Mouse (Mus musculus): ENCODE measurements around the gene Gm1123. TPM values are rescaled to one million over a fixed set of nuclear protein-coding genes. Genes with fewer than 3 reads are reported as not detected.
A peak's percentile ranks its signal among the peaks of the same experiment; 100 is the strongest.

The Gm1123 gene
- polyA plus RNA-seq, 1 experiment from 2014 or later: 0.13 TPM

- no peak for ATAC-seq (ENCODE audit: low FRiP score, low read depth)
- Histone ChIP-seq H3K4me2 (no peak overlapping the region), H3K36me3 (peaks cover 31% of the 10 kb centered on the region), H3K9ac (no peak overlapping the region), H3K4me3 (no peak overlapping the region), H3K4me1 (replicated peaks) (no peaks in the 10 kb centered on the region), H3K27me3 (no peaks in the 10 kb centered on the region), H3K27ac (replicated peaks) (no peak overlapping the region), H3K9me3 (no peaks in the 10 kb centered on the region)
- WGBS: 95% methylated on average over 4 of the region's 4 CpGs
Measured at GRCm38 (mm10) chr9:99042641-99043040, 7.1 kb upstream of the Gm1123 start.

DNA sequence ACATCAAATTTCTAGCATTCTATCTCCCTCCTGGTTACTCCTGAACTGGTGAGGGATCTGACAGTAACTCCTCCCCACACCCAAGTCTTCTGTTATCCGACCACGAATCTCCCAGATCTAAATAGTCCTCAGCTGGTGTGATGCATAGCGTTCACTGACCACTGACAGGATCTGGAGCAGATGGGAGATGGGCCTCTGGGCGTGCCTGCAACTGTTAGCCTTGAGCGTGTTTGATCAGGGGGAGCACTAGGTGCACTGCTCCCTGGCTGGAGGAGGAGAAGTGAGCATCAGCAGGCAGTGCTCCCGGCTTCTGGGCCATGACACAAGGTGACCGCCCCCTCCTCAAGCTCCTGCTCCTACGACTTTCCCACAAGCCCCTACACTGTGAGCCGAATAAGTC is 6.5 kb upstream of the Gm1123 start:
- no peak overlapping the region for H3K9ac ChIP-seq
- no peaks in the 10 kb centered on the region for H3K9me3 ChIP-seq
- H3K27me3 ChIP-seq: no peaks in the 10 kb centered on the region
- ATAC-seq (ENCODE audit: low FRiP score, low read depth): no peak
- no peak overlapping the region for H3K4me2 ChIP-seq
- peaks cover 31% of the 10 kb centered on the region for H3K36me3 ChIP-seq
- 79% methylated on average over 9 of the region's 9 CpGs for WGBS
- H3K4me1 ChIP-seq (replicated peaks): no peaks in the 10 kb centered on the region
- no peak overlapping the region for H3K4me3 ChIP-seq
- H3K27ac ChIP-seq (replicated peaks): no peak overlapping the region

GRCm38 (mm10) chr9:99034111-99034510 is 1.4 kb downstream of the Gm1123 start:
- WGBS: 78% methylated on average over 8 of the region's 8 CpGs
- Histone ChIP-seq H3K9ac (no peak overlapping the region), H3K27me3 (no peaks in the 10 kb centered on the region), H3K4me3 (no peak overlapping the region), H3K4me1 (replicated peaks) (no peaks in the 10 kb centered on the region), H3K4me2 (no peak overlapping the region), H3K9me3 (no peaks in the 10 kb centered on the region), H3K27ac (replicated peaks) (no peak overlapping the region), H3K36me3 (no peaks in the 10 kb centered on the region; the same call in 1 of the 2 replicates)
- ATAC-seq (ENCODE audit: low FRiP score, low read depth): no peak

- Histone ChIP-seq H3K9ac (no peak overlapping the region), H3K27ac (replicated peaks) (no peak overlapping the region), H3K4me2 (no peak overlapping the region), H3K4me3 (no peak overlapping the region), H3K27me3 (no peaks in the 10 kb centered on the region), H3K9me3 (no peaks in the 10 kb centered on the region), H3K36me3 (no peaks in the 10 kb centered on the region), H3K4me1 (replicated peaks) (no peaks in the 10 kb centered on the region)
- ATAC-seq (ENCODE audit: low FRiP score, low read depth): no peak
- 83% methylated on average over 8 of the region's 8 CpGs for WGBS
Measured at GRCm38 (mm10) chr9:99032031-99032430, 3.5 kb downstream of the Gm1123 start.

- H3K27me3 ChIP-seq: no peaks in the 10 kb centered on the region
- no peak overlapping the region for H3K9ac ChIP-seq
- no peak for ATAC-seq (ENCODE audit: low FRiP score, low read depth)
- H3K36me3 ChIP-seq: no peaks in the 10 kb centered on the region
- H3K4me3 ChIP-seq: no peak overlapping the region
- 89% methylated on average over 4 of the region's 4 CpGs for WGBS
- no peak overlapping the region for H3K27ac ChIP-seq (replicated peaks)
- no peaks in the 10 kb centered on the region for H3K4me1 ChIP-seq (replicated peaks)
- no peak overlapping the region for H3K4me2 ChIP-seq
- no peaks in the 10 kb centered on the region for H3K9me3 ChIP-seq
Measured at GRCm38 (mm10) chr9:99021751-99022150, 13.8 kb downstream of the Gm1123 start.

DNA sequence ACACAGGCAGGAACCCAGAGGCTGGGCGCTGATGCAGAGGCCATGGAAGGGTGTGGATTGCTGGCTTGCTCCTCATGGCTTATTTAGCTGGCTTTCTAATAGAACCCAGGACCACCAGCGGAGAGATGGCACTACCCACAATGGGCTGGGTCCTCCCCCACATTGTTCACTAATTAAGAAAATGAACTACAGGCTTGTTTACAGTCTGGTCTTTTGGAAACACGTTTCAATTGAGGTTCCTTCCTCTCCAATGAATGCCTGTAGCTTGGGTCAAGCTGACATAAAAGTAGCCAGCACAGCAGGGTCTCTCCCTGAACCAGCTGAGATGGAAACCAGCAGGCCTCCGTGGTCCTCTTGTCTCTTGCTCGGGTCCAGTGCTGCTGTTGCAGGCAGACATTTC is 14.3 kb downstream of the Gm1123 start:
- WGBS: 24% methylated on average over 5 of the region's 5 CpGs
- no peaks in the 10 kb centered on the region for H3K36me3 ChIP-seq
- no peak overlapping the region for H3K4me2 ChIP-seq
- H3K4me3 ChIP-seq: no peak overlapping the region
- no peaks in the 10 kb centered on the region for H3K9me3 ChIP-seq
- no peaks in the 10 kb centered on the region for H3K4me1 ChIP-seq (replicated peaks)
- no peaks in the 10 kb centered on the region for H3K27me3 ChIP-seq
- no peak overlapping the region for H3K9ac ChIP-seq
- ATAC-seq (ENCODE audit: low FRiP score, low read depth): no peak
- H3K27ac ChIP-seq (replicated peaks): no peak overlapping the region

GRCm38 (mm10) chr9:99017679-99018078 is 17.8 kb downstream of the Gm1123 start:
- Histone ChIP-seq H3K4me2 (no peak overlapping the region), H3K9me3 (no peaks in the 10 kb centered on the region), H3K27ac (replicated peaks) (no peak overlapping the region), H3K36me3 (no peaks in the 10 kb centered on the region), H3K4me3 (no peak overlapping the region), H3K9ac (no peak overlapping the region), H3K27me3 (no peaks in the 10 kb centered on the region), H3K4me1 (replicated peaks) (no peaks in the 10 kb centered on the region)
- no peak for ATAC-seq (ENCODE audit: low FRiP score, low read depth)
- 87% methylated on average over 6 of the region's 6 CpGs for WGBS

DNA sequence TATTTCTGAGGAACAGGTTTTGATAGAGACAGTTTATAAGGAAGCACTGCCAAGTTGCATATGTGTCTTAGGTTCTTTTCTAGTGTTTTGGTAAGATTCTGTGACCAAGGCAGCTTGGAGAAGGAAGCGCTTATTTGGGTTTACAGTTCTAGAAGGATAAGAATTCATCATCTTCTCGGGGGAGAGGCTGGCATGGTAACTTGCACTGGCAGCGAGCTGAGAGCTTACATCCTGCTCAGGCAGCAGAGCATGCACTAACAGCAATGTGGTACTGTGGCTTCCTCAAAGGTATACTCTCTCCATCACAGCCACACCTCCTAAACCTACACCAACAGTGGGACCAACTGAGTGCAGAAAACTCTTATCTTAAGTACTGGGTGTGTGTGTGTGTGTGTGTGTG is 18.8 kb downstream of the Gm1123 start:
- Histone ChIP-seq H3K27ac (replicated peaks) (no peak overlapping the region), H3K9ac (no peak overlapping the region), H3K4me1 (replicated peaks) (no peaks in the 10 kb centered on the region), H3K4me2 (no peak overlapping the region), H3K9me3 (no peaks in the 10 kb centered on the region), H3K36me3 (no peaks in the 10 kb centered on the region), H3K27me3 (no peaks in the 10 kb centered on the region), H3K4me3 (no peak overlapping the region)
- no peak for ATAC-seq (ENCODE audit: low FRiP score, low read depth)
- WGBS: 77% methylated on average over 3 of the region's 3 CpGs

- Histone ChIP-seq H3K4me2 (no peak overlapping the region), H3K27ac (replicated peaks) (no peak overlapping the region), H3K36me3 (no peaks in the 10 kb centered on the region), H3K4me1 (replicated peaks) (no peaks in the 10 kb centered on the region), H3K4me3 (no peak overlapping the region), H3K27me3 (no peaks in the 10 kb centered on the region), H3K9ac (no peak overlapping the region), H3K9me3 (no peaks in the 10 kb centered on the region)
- 73% methylated on average over 3 of the region's 3 CpGs for WGBS
- ATAC-seq (ENCODE audit: low FRiP score, low read depth): no peak
Measured at GRCm38 (mm10) chr9:99016301-99016700, 19.2 kb downstream of the Gm1123 start.

- no peaks in the 10 kb centered on the region for H3K4me1 ChIP-seq (replicated peaks)
- no peaks in the 10 kb centered on the region for H3K9me3 ChIP-seq
- no peaks in the 10 kb centered on the region for H3K27me3 ChIP-seq
- no peak overlapping the region for H3K4me2 ChIP-seq
- H3K36me3 ChIP-seq: peaks cover 10% of the 10 kb centered on the region
- H3K4me3 ChIP-seq: no peak overlapping the region
- WGBS: 93% methylated on average over 3 of the region's 3 CpGs
- no peak overlapping the region for H3K9ac ChIP-seq
- no peak for ATAC-seq (ENCODE audit: low FRiP score, low read depth)
- H3K27ac ChIP-seq (replicated peaks): no peak overlapping the region
Measured at GRCm38 (mm10) chr9:99009898-99010199, 25.7 kb downstream of the Gm1123 start.

GRCm38 (mm10) chr9:99009069-99009897 is 26.2 kb downstream of the Gm1123 start:
- H3K27me3 ChIP-seq: no peaks in the 10 kb centered on the region
- no peak for ATAC-seq (ENCODE audit: low FRiP score, low read depth)
- no peak overlapping the region for H3K9ac ChIP-seq
- H3K27ac ChIP-seq (replicated peaks): no peak overlapping the region
- H3K4me2 ChIP-seq: no peak overlapping the region
- WGBS: 87% methylated on average over 12 of the region's 12 CpGs
- H3K4me3 ChIP-seq: no peak overlapping the region
- H3K9me3 ChIP-seq: no peaks in the 10 kb centered on the region
- peaks cover 10% of the 10 kb centered on the region for H3K36me3 ChIP-seq
- no peaks in the 10 kb centered on the region for H3K4me1 ChIP-seq (replicated peaks)

GRCm38 (mm10) chr9:99001326-99001725 is 34.2 kb downstream of the Gm1123 start:
- H3K36me3 ChIP-seq: peaks cover 52% of the 10 kb centered on the region
- H3K9ac ChIP-seq: no peak overlapping the region
- no peaks in the 10 kb centered on the region for H3K4me1 ChIP-seq (replicated peaks)
- WGBS: 92% methylated on average over 6 of the region's 6 CpGs
- H3K27me3 ChIP-seq: no peaks in the 10 kb centered on the region
- H3K27ac ChIP-seq (replicated peaks): no peak overlapping the region
- no peaks in the 10 kb centered on the region for H3K9me3 ChIP-seq
- ATAC-seq (ENCODE audit: low FRiP score, low read depth): no peak
- H3K4me2 ChIP-seq: no peak overlapping the region
- no peak overlapping the region for H3K4me3 ChIP-seq

DNA sequence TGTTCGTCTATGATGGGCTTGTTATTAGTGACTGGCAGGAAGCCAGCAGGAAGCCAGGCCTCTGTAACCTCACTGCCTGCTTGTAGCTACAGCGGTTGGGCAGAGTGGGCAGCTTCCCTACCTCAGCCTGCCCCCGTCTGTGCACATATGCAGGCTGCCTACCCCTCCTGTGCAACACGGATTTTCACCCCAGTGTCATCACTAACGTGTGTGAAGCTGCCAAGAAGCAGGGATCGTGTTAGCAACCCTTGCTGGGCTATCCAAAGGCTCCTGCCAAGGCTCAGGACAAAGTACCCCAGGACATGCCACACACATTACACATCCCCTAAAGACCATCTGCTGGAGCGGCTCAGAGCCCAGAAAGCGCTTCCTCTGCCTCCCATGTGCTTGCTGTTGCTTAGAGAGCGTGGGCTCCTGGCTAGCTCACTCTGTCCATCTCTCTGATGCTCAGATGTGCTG is 35.6 kb downstream of the Gm1123 start:
- H3K27ac ChIP-seq (replicated peaks): no peak overlapping the region

More for the DNA sequence above, 35.6 kb downstream of the Gm1123 start:
- Histone ChIP-seq H3K4me1 (replicated peaks) (no peaks in the 10 kb centered on the region), H3K4me2 (no peak overlapping the region), H3K36me3 (peaks cover 42% of the 10 kb centered on the region), H3K9ac (no peak overlapping the region), H3K4me3 (no peak overlapping the region), H3K27me3 (no peaks in the 10 kb centered on the region), H3K9me3 (no peaks in the 10 kb centered on the region)
- 67% methylated on average over 9 of the region's 9 CpGs for WGBS
- ATAC-seq (ENCODE audit: low FRiP score, low read depth): peak; percentile 73

Data from hindbrain, embryonic 15.5 days (tissue).